Mouse (Mus musculus) E14TG2a.4 (cell line): Measurements from ENCODE around the gene Cd276.

ENCODE experiments used
- CTCF ChIP-seq: conservative IDR thresholded peaks from 2 replicates; pipeline ENCODE4 v1.5.1; 2014; ENCODE audit warnings: low read length
- POU5F1 ChIP-seq: IDR thresholded peaks from 2 replicates; pipeline ENCODE4 v1.6.1; 2014; ENCODE audit warnings: low read length, borderline replicate concordance

GRCm38 (mm10) chr9:58520816-58521581, 34.2 kb downstream of the Cd276 start:
- no peak for TF ChIP-seq CTCF
- TF ChIP-seq POU5F1, result no peak
